Mouse (Mus musculus) megakaryocyte, adult 5-6 weeks (primary cell): ENCODE results near the gene Prmt7. TPM values are rescaled to one million over a fixed set of nuclear protein-coding genes. Genes with fewer than 3 reads are reported as not detected.

Experiments used
- ATAC-seq: 2 replicates; pipeline ENCODE4 v1.8.0; 2016; ENCODE audit warnings: mild to moderate bottlenecking, inconsistent platforms; ENCODE audit not compliant: poor library complexity, severe bottlenecking
- total RNA-seq, 2 experiments: library from RNA; stranded (forward) in 1 of 2; stranded (reverse) in 1 of 2; fragments of 153-499, 151-499 nt in 1 of 2; fragments of 221-1000, 200-1000 nt in 1 of 2; gene quantifications; 2 replicates each; pipeline versions ENCODE4 v1.2.3 to v1.2.4; 2015 to 2017

The Prmt7 gene
- total RNA-seq, 2 experiments from 2014 or later: 2.7 to 10.3 TPM

GRCm38 (mm10) chr8:106280844-106281243, 70.1 kb downstream of the Prmt7 start:
- no peak for ATAC-seq

GRCm38 (mm10) chr8:106287445-106287844, 76.7 kb downstream of the Prmt7 start:
- no peak for ATAC-seq

GRCm38 (mm10) chr8:106288732-106289131, 78.0 kb downstream of the Prmt7 start:
- no peak for ATAC-seq

- no peak for ATAC-seq
Measured at GRCm38 (mm10) chr8:106289464-106289863, 78.7 kb downstream of the Prmt7 start.

GRCm38 (mm10) chr8:106292484-106293396, 82.0 kb downstream of the Prmt7 start:
- ATAC-seq: no peak

- no peak for ATAC-seq
Measured at GRCm38 (mm10) chr8:106298261-106298660, 87.5 kb downstream of the Prmt7 start.

GRCm38 (mm10) chr8:106298846-106299245, 88.1 kb downstream of the Prmt7 start:
- no peak for ATAC-seq

GRCm38 (mm10) chr8:106299686-106300085, 89.0 kb downstream of the Prmt7 start:
- ATAC-seq: no peak

GRCm38 (mm10) chr8:106300739-106301715, 90.3 kb downstream of the Prmt7 start:
- ATAC-seq: no peak

Other genes with a start within 250 kb of the Prmt7 start
- 2.9 and 5.9 TPM in 2 replicates for gene Slc12a4, start 244.8 kb upstream of the Prmt7 start, total RNA-seq (2015)
- 2.1 and 9.4 TPM in 2 replicates for gene Slc12a4, start 244.8 kb upstream of the Prmt7 start, total RNA-seq (2017)
- not detected in 2 replicates for gene Dpep3, start 231.5 kb upstream of the Prmt7 start, total RNA-seq (2015)
- not detected in 2 replicates for gene Dpep3, start 231.5 kb upstream of the Prmt7 start, total RNA-seq (2017)
- 3.8 and 4.3 TPM in 2 replicates for gene Dus2, start 219.6 kb upstream of the Prmt7 start, total RNA-seq (2015)
- 6.0 and 6.9 TPM in 2 replicates for gene Dus2, start 219.6 kb upstream of the Prmt7 start, total RNA-seq (2017)
- gene Dpep2nb, start 205.0 kb upstream of the Prmt7 start, total RNA-seq (2015): 0.20 TPM in 1 of 2 replicates, not detected in the other
- gene Dpep2nb, start 205.0 kb upstream of the Prmt7 start, total RNA-seq (2017): not detected in 2 replicates
- 8.8 and 9.6 TPM in 2 replicates for gene Ddx28, start 199.1 kb upstream of the Prmt7 start, total RNA-seq (2015)
- 13.7 and 13.9 TPM in 2 replicates for gene Ddx28, start 199.1 kb upstream of the Prmt7 start, total RNA-seq (2017)
- gene Nfatc3, start 152.1 kb upstream of the Prmt7 start, total RNA-seq (2015): 104 and 108 TPM in 2 replicates
- gene Nfatc3, start 152.1 kb upstream of the Prmt7 start, total RNA-seq (2017): 26.5 and 38.4 TPM in 2 replicates
- gene Esrp2, start 74.0 kb upstream of the Prmt7 start, total RNA-seq (2015): not detected in 2 replicates
- not detected in 2 replicates for gene Esrp2, start 74.0 kb upstream of the Prmt7 start, total RNA-seq (2017)
- 13.8 and 15.8 TPM in 2 replicates for gene Pla2g15, start 60.5 kb upstream of the Prmt7 start, total RNA-seq (2015)
- 12.9 and 15.8 TPM in 2 replicates for gene Pla2g15, start 60.5 kb upstream of the Prmt7 start, total RNA-seq (2017)
- 9.7 and 10.3 TPM in 2 replicates for gene Slc7a6, start 42.1 kb upstream of the Prmt7 start, total RNA-seq (2015)
- gene Slc7a6, start 42.1 kb upstream of the Prmt7 start, total RNA-seq (2017): 7.6 and 9.4 TPM in 2 replicates
- 34.1 and 36.0 TPM in 2 replicates for gene Slc7a6os, start within 50 bp of the Prmt7 start, total RNA-seq (2015)
- gene Slc7a6os, start within 50 bp of the Prmt7 start, total RNA-seq (2017): 24.8 and 34.4 TPM in 2 replicates
- 0.09 and 0.16 TPM in 2 replicates for gene Smpd3, start 127.1 kb downstream of the Prmt7 start, total RNA-seq (2015)
- gene Smpd3, start 127.1 kb downstream of the Prmt7 start, total RNA-seq (2017): 0.07 and 0.24 TPM in 2 replicates
- gene Zfp90, start 204.4 kb downstream of the Prmt7 start, total RNA-seq (2015): 7.7 and 7.8 TPM in 2 replicates
- 8.4 and 12.0 TPM in 2 replicates for gene Zfp90, start 204.4 kb downstream of the Prmt7 start, total RNA-seq (2017)